Mouse (Mus musculus) mouse embryonic stem cell (cell line): Measurements from ENCODE around the gene Dchs1.
"Not testable (repeated sequence)": the region's sequence is repeated elsewhere in the genome, so short reads cannot be mapped to it uniquely, and the experiment has no call there.

Experiments used
- in situ Hi-C, 2 experiments: fragments of 300-500 bp; cut with MboI; formaldehyde crosslinking; loops; 1 replicate in 1 of 2; 3 replicates in 1 of 2; pipeline ENCODE4 v1.14.3; 2019 to 2020; ENCODE audit warnings: low sequenced_read_pairs in 2 of 2, low pct_unique_long_range_greater_than_20kb in 1 of 2, mixed read lengths in 1 of 2; ENCODE audit not compliant: unreplicated experiment in 1 of 2

Gene Dchs1

GRCm38 (mm10) chr7:105751491-105752433 is 35.7 kb downstream of the Dchs1 start, which contains the start of gene Tpp1:
TSS of gene Tpp1 (minus strand) at chr7:105752235.
- in situ Hi-C loops: no loop called here

- in situ Hi-C loops: loop anchor here in 1 of 2 experiments (5.0 kb wide), 1 partner anchor 60 kb away; no protein-coding TSS in a partner anchor
Measured at GRCm38 (mm10) chr7:105747776-105748175, 39.7 kb downstream of the Dchs1 start.

GRCm38 (mm10) chr7:105743926-105744590 is 43.4 kb downstream of the Dchs1 start, which contains the start of gene Taf10:
TSS of gene Taf10 (minus strand) at chr7:105744361.
- in situ Hi-C loops: no loop called here

DNA sequence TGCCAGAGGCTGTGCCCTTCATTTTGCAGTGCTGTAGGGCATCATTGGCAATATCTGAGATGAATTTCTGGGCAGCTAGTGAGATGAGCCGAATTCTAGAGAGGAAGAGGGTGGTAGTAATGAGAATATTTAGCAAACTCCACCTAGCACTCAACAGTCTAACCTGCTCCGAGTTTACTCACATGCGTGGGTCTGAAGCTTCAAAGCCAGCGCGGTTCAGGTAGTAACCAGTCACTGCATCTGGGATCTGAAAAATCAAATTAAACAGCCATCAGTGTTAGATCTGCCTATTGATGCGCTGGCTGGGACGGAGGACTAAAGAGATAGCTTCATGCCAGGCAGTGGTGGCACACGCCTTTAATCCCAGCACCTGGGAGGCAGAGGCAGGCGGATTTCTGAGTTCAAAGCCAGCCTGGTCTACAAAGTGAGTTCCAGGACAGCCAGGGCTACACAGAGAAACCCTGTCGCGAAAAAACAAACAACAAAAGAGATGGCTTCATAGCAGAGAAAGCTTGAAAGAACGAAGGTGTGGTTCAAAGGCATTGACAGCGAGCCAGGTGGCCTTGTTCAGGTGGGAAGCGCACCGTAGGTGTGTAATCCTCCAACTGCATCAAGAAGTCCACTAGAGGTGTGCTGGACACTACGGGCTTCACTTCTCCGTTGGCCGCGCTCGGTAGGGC is 44.1 kb downstream of the Dchs1 start:
- in situ Hi-C loops: not testable (repeated sequence)

GRCm38 (mm10) chr7:105742539-105743215 is 44.8 kb downstream of the Dchs1 start:
- in situ Hi-C loops: not testable (repeated sequence)

GRCm38 (mm10) chr7:105741978-105742377 is 45.5 kb downstream of the Dchs1 start:
- in situ Hi-C loops: no loop called here

DNA sequence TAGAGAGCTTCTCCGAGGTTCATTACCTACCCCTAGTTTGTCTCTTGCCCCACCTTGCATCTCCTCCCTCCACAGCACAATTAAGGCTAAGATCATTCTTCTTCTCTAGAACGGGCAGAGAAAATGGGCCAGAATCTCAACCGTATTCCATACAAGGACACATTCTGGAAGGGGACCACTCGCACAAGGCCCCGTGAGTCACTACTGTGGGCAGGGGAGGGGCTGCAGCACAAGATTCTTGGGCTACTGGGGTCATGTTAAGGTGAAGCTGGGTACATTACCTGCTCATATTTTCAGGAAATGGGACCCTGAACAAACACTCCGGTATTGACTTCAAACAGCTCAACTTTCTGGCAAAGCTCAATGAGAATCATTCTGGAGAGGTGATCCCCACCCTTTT is 46.6 kb downstream of the Dchs1 start:
- in situ Hi-C loops: no loop called here

DNA sequence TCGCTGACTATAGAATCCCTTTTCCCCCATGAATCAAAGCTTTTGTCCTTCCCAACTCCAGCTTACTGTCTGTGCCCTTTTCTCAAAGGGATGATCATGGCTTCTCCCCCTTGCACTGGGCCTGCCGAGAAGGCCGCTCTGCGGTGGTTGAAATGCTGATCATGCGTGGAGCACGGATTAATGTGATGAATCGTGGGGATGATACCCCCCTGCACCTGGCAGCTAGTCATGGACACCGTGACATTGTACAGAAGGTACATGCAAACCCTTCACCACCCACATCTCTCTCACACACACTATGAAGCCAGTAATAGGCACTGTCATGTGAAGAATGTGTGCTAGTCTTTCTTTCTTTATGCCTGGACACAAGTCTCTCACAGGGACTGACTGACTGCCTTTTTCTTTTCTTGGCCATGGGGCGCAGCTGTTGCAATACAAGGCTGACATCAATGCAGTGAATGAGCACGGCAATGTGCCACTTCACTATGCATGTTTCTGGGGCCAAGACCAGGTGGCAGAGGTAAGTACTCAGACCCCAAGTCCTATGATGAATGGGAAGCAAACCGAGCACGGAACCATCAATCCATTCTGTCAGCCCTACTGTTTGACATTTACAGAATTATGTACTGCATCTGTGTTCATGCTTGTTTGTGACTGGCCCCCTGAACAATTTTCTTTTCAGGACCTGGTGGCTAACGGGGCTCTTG is 47.2 kb downstream of the Dchs1 start:
- in situ Hi-C loops: no loop called here

GRCm38 (mm10) chr7:105738948-105739347 is 48.5 kb downstream of the Dchs1 start:
- in situ Hi-C loops: no loop called here

DNA sequence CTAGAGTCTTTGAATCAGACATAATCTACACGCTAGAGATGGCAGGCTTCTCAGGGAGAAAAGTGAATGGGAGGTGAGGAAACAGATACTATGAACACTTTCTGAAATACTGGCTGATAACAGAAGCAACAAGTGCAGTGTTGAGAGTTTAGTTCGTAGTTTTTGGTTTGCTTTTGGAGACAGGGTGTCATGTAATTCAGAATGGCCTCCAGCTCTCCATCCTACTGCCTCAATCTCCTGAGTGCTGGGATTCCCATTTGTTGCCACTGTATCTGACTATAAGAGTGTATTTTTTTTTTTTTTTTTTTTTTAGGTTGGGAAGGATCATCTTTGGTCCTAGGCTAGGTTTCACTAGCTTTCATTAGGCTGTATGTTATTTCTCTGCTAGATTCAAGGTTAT is 49.2 kb downstream of the Dchs1 start:
- in situ Hi-C loops: no loop called here

DNA sequence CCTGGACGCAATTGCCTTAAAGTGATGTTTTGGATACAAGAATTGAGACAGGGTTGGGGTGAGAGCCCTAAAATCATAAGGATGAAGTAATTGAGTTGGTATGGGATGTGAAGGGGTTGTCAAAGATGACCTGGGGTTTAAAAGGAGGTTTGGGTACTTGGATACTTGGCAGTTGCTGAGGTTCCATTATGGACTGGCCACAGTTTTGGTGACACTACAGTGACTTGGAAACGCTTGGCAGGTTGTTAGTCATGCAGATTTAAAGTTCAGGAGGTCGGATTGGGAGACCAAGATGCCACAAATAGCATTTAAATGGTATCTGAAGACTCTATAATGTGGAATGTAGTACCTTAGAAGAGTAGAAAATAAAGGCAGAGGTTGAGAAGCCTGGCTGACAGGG is 49.8 kb downstream of the Dchs1 start:
- in situ Hi-C loops: no loop called here

- in situ Hi-C loops: no loop called here
Measured at GRCm38 (mm10) chr7:105736911-105737521, 50.4 kb downstream of the Dchs1 start, which contains the start of gene Rrp8. TSS of gene Rrp8 (minus strand) at chr7:105737385.

- in situ Hi-C loops: no loop called here
Measured at GRCm38 (mm10) chr7:105736264-105736901, 51.1 kb downstream of the Dchs1 start, which contains the start of gene Ilk. TSS of gene Ilk (plus strand) at chr7:105736592.

- in situ Hi-C loops: not testable (repeated sequence)
Measured at GRCm38 (mm10) chr7:105735464-105735863, 52.0 kb downstream of the Dchs1 start.

DNA sequence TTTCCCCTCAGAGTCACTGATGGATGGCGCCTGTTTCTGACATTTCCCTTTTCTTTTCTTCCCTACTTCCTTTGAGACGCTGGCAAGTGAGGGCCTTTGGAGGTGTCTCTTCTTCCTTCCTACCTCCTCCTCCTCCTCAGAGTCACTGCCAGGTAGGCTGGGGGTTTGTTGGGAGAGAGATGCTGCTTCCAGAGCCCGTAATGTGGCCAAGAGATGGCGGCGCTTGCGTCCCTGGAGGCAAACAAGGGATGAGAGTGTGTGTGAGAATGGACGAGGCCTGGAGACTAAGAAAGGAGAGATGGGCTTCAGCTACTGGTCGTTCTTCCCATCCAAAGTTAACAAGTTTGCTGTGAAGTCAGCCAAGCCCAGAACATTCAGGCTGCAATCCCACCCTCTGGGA is 52.6 kb downstream of the Dchs1 start:
- in situ Hi-C loops: no loop called here

GRCm38 (mm10) chr7:105733836-105734235 is 53.6 kb downstream of the Dchs1 start:
- in situ Hi-C loops: no loop called here
